Mouse (Mus musculus) cerebellum, postnatal 10 days (tissue): Measurements from ENCODE around the gene Olfr1201.

Experiments
- DNase-seq, 2 experiments: peaks; one replicate each; pipeline ENCODE4 v3.0.0; 2021; ENCODE audit warnings: mixed read lengths in 2 of 2

The Olfr1201 gene

DNA sequence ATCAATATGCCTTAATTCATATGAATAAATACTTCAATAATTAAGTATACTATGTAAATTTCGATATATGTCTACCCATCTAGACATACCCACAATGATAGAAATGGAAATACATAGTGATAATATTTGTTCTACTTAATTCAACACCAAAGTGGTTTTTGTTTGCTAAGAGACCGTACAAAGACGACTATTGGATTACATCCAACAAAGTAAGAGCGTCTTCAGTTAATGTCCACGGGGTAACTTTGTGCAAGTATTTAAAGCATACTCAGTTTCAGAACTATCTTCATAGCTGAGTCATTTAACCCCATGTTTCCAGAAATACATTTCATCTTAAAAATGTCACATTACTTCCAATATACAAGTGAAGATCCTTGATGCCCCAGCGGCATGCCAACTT is at the start of gene Olfr1201:
Gene Olfr1201, plus strand, starts transcription at position 301 of the 400 bp plus-strand sequence.
- DNase-seq = no peak

DNA sequence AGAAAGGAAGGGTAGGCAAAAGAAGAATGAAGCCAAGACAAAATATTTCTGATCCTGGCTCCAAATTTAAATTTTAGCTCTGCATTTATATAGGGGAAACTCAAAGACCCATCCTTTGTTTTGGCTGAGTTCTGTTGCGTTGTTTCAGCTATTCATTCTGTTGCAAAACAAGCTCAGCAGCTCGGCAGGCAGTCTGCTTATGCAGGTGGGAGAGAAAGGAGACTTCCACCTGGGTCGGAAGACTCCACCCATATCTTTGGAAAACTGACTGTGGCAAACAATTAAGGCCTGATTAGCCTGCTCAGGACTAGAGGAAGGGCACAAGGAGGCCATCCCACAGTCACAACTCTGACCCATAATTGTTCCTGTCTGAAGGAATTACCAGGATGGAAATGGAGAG is 49.5 kb upstream of the Olfr1201 start:
- no peak for DNase-seq

DNA sequence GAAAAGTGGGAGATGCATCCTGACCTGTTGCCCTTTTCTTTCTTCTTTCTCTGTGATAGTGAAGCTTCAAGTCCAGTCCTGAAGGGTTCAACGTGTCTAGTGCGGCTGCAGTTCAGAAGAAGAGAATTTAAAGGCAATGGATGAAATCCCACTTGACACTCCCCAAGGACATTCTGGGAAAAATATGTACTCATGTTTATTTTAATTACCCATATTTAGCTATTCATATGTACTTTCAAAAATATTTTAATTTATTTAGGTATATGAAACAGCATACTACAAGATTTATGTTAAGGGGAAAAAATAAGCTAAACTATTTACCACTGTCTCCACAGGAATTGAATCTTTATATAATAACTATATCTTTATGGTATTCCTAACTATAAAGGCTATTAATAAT is 41.6 kb upstream of the Olfr1201 start, which contains the start of gene Olfr1198:
Gene Olfr1198, minus strand, starts transcription at position 101 of the 400 bp plus-strand sequence.
- no peak for DNase-seq

DNA sequence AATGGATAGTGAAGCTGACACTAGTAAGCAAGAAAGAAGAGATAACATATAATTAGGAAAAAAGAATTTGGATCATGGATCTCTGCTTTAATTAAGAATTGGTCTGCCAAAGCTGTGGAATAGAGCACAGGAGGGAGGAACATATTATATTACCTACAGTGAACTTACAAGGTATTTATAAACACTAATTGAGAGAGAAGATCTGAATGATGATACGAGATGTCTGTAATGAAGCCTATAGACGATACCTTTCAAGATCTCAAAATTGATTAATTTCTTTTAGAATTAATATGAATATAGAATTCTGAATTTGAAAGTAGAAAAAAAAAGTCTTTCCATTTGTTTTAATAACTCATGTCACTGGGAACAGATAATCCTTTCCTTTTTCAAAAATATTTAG is 32.5 kb upstream of the Olfr1201 start, which contains the start of gene Olfr1199:
Gene Olfr1199, minus strand, starts transcription at position 101 of the 400 bp plus-strand sequence.
- no peak for DNase-seq

DNA sequence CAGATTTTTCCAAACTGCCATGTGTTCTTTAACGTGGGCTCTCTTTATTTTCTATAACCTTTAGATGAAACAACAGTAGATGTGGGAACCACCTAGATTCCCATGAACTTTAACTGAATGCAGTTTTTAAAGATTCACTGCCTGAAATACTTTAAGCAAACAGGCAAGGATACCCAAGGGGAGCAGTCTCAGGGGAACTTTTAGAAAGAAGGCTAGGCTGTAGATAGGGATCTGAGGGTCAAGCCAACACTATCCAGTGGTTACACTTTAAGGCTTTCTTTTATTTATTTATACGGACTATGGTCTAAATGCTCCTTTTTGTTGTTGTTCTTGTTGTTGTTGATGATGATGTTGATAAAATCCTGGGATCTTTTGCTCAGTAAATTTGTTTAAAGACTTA is 22.4 kb upstream of the Olfr1201 start, which contains the start of gene Olfr1200:
Gene Olfr1200, minus strand, starts transcription at position 101 of the 400 bp plus-strand sequence.
- DNase-seq = no peak

DNA sequence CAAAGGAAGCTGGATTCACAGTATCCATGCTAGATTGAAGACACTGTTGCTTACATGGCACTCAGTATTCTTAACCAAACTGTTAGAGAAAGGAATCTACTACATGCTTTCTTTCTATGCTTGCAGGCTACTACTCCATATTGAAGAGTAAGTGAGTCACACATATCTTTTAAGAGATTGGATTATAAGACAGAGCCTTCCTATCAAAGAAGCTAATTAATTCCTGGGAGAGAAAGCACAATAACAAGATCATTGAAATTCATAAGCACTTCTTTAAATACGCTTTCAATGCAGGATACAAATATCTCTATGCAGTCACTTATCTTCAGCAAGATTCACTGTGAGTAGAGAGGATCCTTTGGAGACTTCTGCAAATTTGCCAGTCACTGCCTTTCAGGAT is 21.4 kb downstream of the Olfr1201 start, which contains the start of gene Olfr1202:
Gene Olfr1202, plus strand, starts transcription at position 301 of the 400 bp plus-strand sequence.
- no peak for DNase-seq

DNA sequence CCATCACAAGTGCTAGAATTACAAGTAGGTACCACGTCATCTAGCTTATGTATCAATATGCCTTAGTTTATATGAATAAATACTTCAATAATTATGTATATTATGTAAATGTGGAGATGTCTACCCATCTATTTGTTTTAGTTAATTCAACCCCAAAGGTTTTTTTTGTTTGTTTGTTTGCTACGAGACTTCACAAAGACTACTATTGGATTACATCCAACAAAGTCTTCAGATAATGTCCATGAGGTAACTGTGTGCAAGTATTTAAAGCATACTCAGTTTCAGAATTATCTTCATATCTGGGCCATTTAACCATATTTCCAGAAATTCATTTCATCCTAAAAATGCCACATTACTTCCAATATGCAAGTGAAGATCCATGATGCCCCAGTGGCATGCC is 36.6 kb downstream of the Olfr1201 start, which contains the start of gene Olfr1205:
Gene Olfr1205, plus strand, starts transcription at position 301 of the 400 bp plus-strand sequence.
- DNase-seq = no peak

DNA sequence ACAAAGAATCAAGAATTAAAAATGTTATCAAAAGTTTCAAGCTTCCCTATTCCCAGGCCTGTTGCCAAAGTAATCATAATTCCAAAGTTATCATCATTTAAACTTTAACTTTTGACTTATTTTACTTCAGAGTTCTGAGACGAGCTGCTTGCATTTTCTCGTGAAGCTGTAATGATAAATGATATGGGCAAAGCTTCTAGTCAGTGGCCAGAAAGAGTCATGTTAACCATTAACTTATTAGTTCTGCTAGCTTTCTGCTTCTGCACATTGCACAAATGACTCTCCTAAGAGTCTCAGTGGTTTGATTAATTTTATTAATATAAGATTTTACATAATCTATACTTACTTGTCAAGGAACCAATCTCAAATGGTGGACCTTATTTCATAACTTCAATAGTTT is 45.6 kb downstream of the Olfr1201 start:
- DNase-seq = no peak
